Mouse (Mus musculus) erythroblast, embryonic 14.5 days (primary cell): ENCODE results near the gene Gbf1.

ENCODE experiments used
- GATA1 ChIP-seq: IDR thresholded peaks from 2 replicates; pipeline ENCODE4 v1.6.1; 2012; ENCODE audit warnings: low read length, inconsistent platforms, mixed read lengths
- TAL1 ChIP-seq: IDR thresholded peaks from 3 replicates; pipeline ENCODE4 v1.6.1; 2012; ENCODE audit warnings: low read length, inconsistent platforms, mixed read lengths

DNA sequence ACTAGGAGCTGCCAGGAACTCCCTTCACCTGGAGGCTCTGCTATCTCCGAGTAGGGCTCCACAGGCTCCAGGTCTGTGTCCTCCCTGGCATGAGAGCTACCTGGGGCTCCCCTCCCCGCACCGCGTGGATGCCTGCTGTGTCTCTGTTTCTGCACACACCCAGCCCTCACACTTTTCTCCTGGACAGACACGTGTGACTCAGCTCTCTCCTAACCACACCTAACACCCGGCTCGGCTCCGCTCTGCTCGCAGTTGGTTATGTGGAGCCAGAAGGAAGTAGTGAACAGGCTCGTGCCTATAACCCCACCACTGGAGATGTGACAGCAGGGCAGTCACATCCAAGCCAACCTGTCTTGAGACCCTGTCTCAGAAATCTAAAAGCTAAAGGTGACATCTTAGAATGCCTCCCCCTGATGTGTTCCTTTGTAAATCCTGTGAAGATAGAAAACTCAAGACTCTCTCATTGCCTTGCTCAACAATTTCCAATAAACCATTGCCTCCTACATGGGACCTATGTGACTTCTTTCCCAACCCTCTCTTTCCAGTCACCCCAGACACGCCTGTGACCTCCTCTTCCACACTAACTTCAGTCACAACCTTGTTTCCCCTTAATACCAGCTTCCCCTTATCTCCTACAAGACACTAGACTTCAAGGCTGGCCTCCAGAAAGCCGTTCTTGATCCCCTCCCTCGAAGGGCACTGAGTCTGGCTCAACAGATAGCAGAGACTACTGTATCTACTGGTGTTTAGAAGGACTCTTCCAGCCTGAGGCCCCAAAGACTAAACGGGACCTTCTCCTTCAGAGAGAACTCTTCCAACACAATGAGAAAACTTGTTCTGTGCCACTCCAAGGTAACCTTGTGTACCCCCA lies 162.8 kb downstream of the Gbf1 start:
- TF ChIP-seq TAL1 (peak; percentile 70), GATA1 (peak; percentile 75)
